Mouse (Mus musculus) heart, embryonic 10.5 days (tissue): Measurements from ENCODE around the gene Pygb. TPM values are rescaled to one million over a fixed set of nuclear protein-coding genes. Genes with fewer than 3 reads are reported as not detected.

Experiments
- DNase-seq: peaks from one replicate; pipeline ENCODE4 v3.0.0-alpha.2; 2017; ENCODE audit warnings: low spot score
- H3K27ac ChIP-seq: fragments of 300-500 bp; sonication (generic); 2 replicates; pipeline ENCODE4 v1.5.1; 2016; ENCODE audit warnings: mild to moderate bottlenecking
- H3K27me3 ChIP-seq: fragments of 300-500 bp; sonication (generic); 2 replicates; pipeline ENCODE4 v1.6.1; 2016; ENCODE audit warnings: mild to moderate bottlenecking; ENCODE audit not compliant: poor library complexity, insufficient read depth, severe bottlenecking
- H3K36me3 ChIP-seq: fragments of 300-500 bp; sonication (generic); 2 replicates; pipeline ENCODE4 v1.6.1; 2016; ENCODE audit warnings: mild to moderate bottlenecking, moderate library complexity
- H3K4me1 ChIP-seq: fragments of 300-500 bp; sonication (generic); 2 replicates; pipeline ENCODE4 v1.6.1; 2016; ENCODE audit warnings: mild to moderate bottlenecking
- H3K4me3 ChIP-seq: fragments of 300-500 bp; sonication (generic); 2 replicates; pipeline ENCODE4 v1.5.1; 2016; ENCODE audit warnings: mild to moderate bottlenecking, moderate library complexity
- H3K9me3 ChIP-seq: fragments of 300-500 bp; sonication (generic); 2 replicates; pipeline ENCODE4 v1.6.1; 2016; ENCODE audit warnings: mild to moderate bottlenecking, moderate library complexity
- WGBS: fragments of 180-500 bp; shearing (Covaris S2); methylation state at CpG from one replicate; pipeline ENCODE4 v1.1.7; 2016; 5-methylcytosine and 5-hydroxymethylcytosine counted together
- polyA plus RNA-seq: library from polyadenylated mRNA; unstranded; fragments of >200 nt; fragmentation: Nextera tagmentation; extraction: Ambion mirVana; gene quantifications from 2 replicates; pipeline ENCODE4 v1.2.1, GENCODE M21; 2016

Pygb gene
- polyA plus RNA-seq = 112 and 182 TPM in 2 replicates

GRCm38 (mm10) chr2:150786251-150787180, at the start of gene Pygb:
Gene Pygb, plus strand, starts transcription at chr2:150786735.
- H3K4me1 ChIP-seq = peaks cover 30% of the 10 kb centered on the region
- peak within 1 kb of the TSS; percentile 93 for H3K27ac ChIP-seq
- WGBS = 2% methylated on average over 56 of the region's 58 CpGs
- peaks cover 4% of the 10 kb centered on the region; the same call in 1 of the 2 replicates for H3K36me3 ChIP-seq
- peak; percentile 97 for DNase-seq
- H3K4me3 ChIP-seq = peak within 1 kb of the TSS; percentile 76
- no peaks in the 10 kb centered on the region for H3K27me3 ChIP-seq
- no peaks in the 10 kb centered on the region for H3K9me3 ChIP-seq

DNA sequence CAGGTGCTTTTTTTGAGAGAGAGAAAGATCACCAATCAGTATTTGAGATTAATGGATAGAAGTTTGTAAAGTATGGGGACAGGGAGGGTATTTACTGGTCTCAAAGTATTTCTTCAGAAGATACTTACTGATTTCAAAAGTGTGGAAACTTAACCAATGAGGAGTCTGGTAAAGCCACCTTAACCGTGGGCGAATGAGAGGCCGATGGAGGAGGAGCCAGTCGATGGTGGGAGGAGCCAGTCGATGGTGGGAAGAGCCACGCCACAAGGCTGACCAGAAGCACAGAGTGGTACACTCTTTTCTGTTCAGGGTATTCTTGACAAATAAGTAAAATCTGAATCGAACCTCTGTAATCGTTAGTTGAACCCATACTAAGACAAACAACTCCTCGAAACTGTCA, 48.7 kb upstream of the Pygb start:
- no peak for DNase-seq
- WGBS = 72% methylated on average over 9 of the region's 9 CpGs
- no peaks in the 10 kb centered on the region for H3K27me3 ChIP-seq

DNA sequence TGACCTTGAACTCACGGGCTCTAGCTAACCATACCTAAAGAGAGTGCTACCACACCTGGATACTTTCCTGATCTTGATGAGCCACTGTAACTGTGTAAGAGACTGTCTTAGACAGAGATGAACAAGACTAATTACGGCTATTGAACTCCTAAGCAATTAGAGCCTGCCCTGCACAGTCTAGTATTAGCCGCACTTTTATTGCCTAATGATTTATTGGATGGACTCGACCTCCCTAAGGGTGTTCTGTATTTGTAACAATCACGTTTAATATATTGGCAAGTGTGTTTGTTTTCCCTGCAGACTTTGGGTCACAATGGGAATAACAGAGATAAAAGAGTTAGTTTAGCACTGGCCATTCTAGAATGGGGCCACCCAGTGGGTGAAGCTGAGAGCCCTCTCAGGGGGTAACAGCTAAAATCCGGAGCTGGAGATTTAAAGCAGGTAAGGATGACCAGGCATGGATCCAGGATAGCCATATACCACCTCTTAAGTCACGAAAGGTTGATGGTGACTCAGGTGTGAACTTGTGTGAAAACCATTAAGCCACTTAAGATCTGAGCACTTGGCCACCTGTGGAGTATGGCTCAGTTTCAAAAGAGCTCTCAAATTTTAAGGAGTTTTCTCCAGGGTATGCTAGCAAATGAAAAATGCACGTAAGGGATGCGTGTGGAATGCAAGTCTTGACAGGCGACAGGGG, 46.2 kb upstream of the Pygb start:
- no peaks in the 10 kb centered on the region for H3K4me1 ChIP-seq
- no peak overlapping the region for H3K4me3 ChIP-seq
- H3K36me3 ChIP-seq = no peaks in the 10 kb centered on the region
- WGBS = 63% methylated on average over 10 of the region's 10 CpGs
- DNase-seq = no peak
- H3K27me3 ChIP-seq = no peaks in the 10 kb centered on the region
- H3K27ac ChIP-seq = no peak overlapping the region
- H3K9me3 ChIP-seq = 0 out of 2 replicates have a peak, but pooled peaks cover 5% of the 10 kb centered on the region

More for the DNA sequence above, 48.7 kb upstream of the Pygb start:
- Histone ChIP-seq H3K36me3 (no peaks in the 10 kb centered on the region), H3K4me3 (no peak overlapping the region), H3K9me3 (0 out of 2 replicates have a peak, but pooled peaks cover 5% of the 10 kb centered on the region), H3K4me1 (no peaks in the 10 kb centered on the region), H3K27ac (no peak overlapping the region)

DNA sequence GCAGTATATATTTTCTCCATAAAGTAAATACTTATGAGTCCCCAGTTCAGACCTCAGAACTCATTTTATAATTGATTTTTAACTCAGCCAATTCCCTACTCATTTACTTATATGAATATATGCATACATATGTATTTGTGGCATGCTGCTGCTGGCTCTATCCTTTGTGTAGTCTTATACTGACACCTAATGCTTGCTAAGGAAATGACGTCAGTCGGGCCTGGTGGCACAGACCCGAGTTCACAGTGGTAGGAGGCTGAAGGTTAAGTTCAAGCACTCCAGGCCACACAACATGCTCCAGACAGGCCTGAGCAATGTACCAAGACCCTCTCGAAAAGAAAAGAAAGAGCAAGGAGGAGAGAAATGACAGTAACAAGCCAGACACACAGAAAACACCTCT, 45.1 kb upstream of the Pygb start:
- H3K4me3 ChIP-seq = no peak overlapping the region
- H3K9me3 ChIP-seq = 0 out of 2 replicates have a peak, but pooled peaks cover 5% of the 10 kb centered on the region
- no peak overlapping the region for H3K27ac ChIP-seq
- no peak for DNase-seq
- 55% methylated on average over 4 of the region's 4 CpGs for WGBS
- no peaks in the 10 kb centered on the region for H3K27me3 ChIP-seq
- no peaks in the 10 kb centered on the region for H3K4me1 ChIP-seq
- no peaks in the 10 kb centered on the region for H3K36me3 ChIP-seq

DNA sequence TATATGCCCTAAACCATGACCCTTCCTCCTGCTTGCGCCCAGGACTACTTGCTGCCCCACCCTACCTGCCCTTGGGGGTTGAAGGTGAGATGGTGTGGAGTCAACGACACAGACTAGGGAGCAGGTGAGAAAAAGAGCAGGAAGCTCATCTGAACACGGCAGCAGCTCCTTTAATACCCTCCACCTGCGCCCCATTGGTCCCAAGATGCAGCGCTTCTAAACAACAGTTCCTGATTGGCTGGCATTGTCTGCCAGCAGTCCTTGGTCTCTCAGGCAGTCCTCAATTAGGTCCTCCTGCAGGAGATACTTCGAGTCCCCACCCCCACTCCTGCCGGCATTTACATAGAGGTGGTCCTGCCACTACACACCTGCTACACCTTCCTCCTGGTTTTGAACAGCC, 41.5 kb upstream of the Pygb start:
- H3K9me3 ChIP-seq = 0 out of 2 replicates have a peak, but pooled peaks cover 5% of the 10 kb centered on the region
- 71% methylated on average over 7 of the region's 7 CpGs for WGBS
- H3K27me3 ChIP-seq = no peaks in the 10 kb centered on the region
- H3K27ac ChIP-seq = no peak overlapping the region
- no peak for DNase-seq
- peaks cover 12% of the 10 kb centered on the region for H3K4me1 ChIP-seq
- H3K4me3 ChIP-seq = no peak overlapping the region
- H3K36me3 ChIP-seq = no peaks in the 10 kb centered on the region

GRCm38 (mm10) chr2:150748854-150749253, 37.7 kb upstream of the Pygb start, which contains the start of gene Entpd6:
Gene Entpd6, plus strand, starts transcription at chr2:150749042.
- Histone ChIP-seq H3K27me3 (no peaks in the 10 kb centered on the region), H3K9me3 (no peaks in the 10 kb centered on the region), H3K4me1 (peaks cover 23% of the 10 kb centered on the region), H3K27ac (peak within 1 kb of the TSS; percentile 93), H3K4me3 (peak within 1 kb of the TSS; percentile 82), H3K36me3 (peaks cover 13% of the 10 kb centered on the region; the same call in 1 of the 2 replicates)
- WGBS = 0% methylated on average over 30 of the region's 30 CpGs
- peak; percentile 97 for DNase-seq

DNA sequence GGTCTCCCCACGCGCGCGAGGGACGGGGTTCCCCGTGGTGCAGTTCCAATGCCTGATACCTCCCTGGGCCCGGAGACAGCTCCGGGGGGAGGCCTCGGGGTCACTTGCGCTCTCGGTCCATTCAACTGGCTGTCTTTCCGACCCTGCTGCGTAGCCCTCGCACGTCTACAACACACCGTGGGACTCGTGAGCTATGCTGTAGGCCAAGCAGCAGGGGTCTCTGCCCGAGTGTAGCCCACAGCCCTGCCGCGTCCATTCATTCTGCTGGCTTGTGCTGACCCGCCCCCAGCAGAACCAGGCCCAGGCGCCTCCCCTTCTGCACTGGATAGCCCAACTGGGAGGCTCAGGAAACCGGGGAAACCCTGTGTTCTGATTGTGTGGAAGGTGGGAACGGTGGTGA, 37.3 kb upstream of the Pygb start:
- H3K9me3 ChIP-seq = no peaks in the 10 kb centered on the region
- H3K27me3 ChIP-seq = no peaks in the 10 kb centered on the region
- DNase-seq = peak; percentile 81
- peak overlapping the region; percentile 93 for H3K27ac ChIP-seq
- peaks cover 24% of the 10 kb centered on the region for H3K4me1 ChIP-seq
- H3K4me3 ChIP-seq = peak overlapping the region; percentile 82
- peaks cover 14% of the 10 kb centered on the region; the same call in 1 of the 2 replicates for H3K36me3 ChIP-seq
- under 1% methylated on average over 24 of the region's 24 CpGs for WGBS

GRCm38 (mm10) chr2:150750129-150750979, 36.2 kb upstream of the Pygb start:
- Histone ChIP-seq H3K9me3 (no peaks in the 10 kb centered on the region), H3K27ac (no peak overlapping the region), H3K4me1 (peaks cover 24% of the 10 kb centered on the region), H3K4me3 (peak overlapping the region; percentile 82; the same call in 1 of the 2 replicates), H3K27me3 (no peaks in the 10 kb centered on the region), H3K36me3 (peaks cover 15% of the 10 kb centered on the region; the same call in 1 of the 2 replicates)
- no peak for DNase-seq
- 69% methylated on average over 13 of the region's 13 CpGs for WGBS

DNA sequence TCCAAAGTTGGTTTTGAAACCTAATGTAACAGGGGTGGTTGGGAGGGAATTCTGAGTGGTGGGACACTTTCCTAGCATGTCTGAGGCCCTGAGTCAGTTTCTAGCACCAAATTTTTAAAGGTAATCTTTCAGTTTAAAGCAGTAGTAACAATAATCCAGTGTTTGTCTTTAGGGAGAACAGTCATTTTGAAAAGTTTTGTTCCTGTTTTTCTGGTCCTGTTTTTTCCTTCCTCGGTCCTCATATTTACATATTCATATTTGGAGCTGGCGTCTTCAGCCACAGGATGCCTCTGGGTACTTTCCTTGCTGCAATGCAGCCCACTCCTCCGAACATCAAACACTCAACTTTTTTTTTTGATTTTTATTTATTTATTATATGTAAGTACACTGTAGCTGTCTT, 31.5 kb upstream of the Pygb start:
- no peak for DNase-seq
- H3K27me3 ChIP-seq = no peaks in the 10 kb centered on the region
- H3K27ac ChIP-seq = no peak overlapping the region
- H3K9me3 ChIP-seq = no peaks in the 10 kb centered on the region
- H3K4me3 ChIP-seq = no peak overlapping the region
- H3K4me1 ChIP-seq = peaks cover 13% of the 10 kb centered on the region
- peaks cover 49% of the 10 kb centered on the region for H3K36me3 ChIP-seq
- 90% methylated on average over 3 of the region's 3 CpGs for WGBS

GRCm38 (mm10) chr2:150761476-150761875, 25.1 kb upstream of the Pygb start:
- DNase-seq = no peak
- no peak overlapping the region for H3K27ac ChIP-seq
- H3K9me3 ChIP-seq = no peaks in the 10 kb centered on the region
- peaks cover 54% of the 10 kb centered on the region for H3K36me3 ChIP-seq
- no peaks in the 10 kb centered on the region for H3K27me3 ChIP-seq
- peaks cover 8% of the 10 kb centered on the region; the same call in 1 of the 2 replicates for H3K4me1 ChIP-seq
- no peak overlapping the region for H3K4me3 ChIP-seq
- WGBS = 84% methylated on average over 7 of the region's 7 CpGs

DNA sequence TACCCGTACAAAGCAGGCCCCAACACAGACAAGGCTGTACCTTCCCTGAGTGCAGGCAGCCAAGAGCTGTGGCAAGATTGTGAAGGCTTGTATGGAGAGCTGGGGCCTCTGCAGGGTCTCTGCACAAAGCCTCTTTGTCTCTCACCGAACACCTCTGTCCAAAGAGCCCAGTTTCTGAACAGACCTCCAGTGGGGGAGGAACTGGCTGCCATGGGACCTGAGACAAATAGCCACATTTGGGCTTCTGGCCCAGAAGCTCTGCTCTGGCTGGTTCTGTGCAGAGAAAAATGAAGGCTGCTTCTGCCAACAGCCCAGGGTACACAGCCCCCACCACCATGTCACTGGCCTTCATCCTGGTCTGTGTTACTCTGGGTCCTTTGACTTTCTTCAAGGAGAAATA, 20.9 kb upstream of the Pygb start:
- H3K36me3 ChIP-seq = peaks cover 45% of the 10 kb centered on the region
- no peak overlapping the region for H3K4me3 ChIP-seq
- H3K4me1 ChIP-seq = peaks cover 36% of the 10 kb centered on the region
- no peak for DNase-seq
- peak overlapping the region; percentile 62; the same call in 1 of the 2 replicates for H3K27ac ChIP-seq
- 73% methylated on average over 2 of the region's 2 CpGs for WGBS
- H3K27me3 ChIP-seq = no peaks in the 10 kb centered on the region
- no peaks in the 10 kb centered on the region for H3K9me3 ChIP-seq
